Mouse (Mus musculus): ENCODE measurements at regions not wholly inside any gene's neighbourhood (a gene's known extent, or its start where the extent isn't known, plus 50 kb on each side); places are given as distances from the start of the nearest gene placed in this dataset.
"Not testable (repeated sequence)": the region's sequence is repeated elsewhere in the genome, so short reads cannot be mapped to it uniquely, and the experiment has no call there.

DNA sequence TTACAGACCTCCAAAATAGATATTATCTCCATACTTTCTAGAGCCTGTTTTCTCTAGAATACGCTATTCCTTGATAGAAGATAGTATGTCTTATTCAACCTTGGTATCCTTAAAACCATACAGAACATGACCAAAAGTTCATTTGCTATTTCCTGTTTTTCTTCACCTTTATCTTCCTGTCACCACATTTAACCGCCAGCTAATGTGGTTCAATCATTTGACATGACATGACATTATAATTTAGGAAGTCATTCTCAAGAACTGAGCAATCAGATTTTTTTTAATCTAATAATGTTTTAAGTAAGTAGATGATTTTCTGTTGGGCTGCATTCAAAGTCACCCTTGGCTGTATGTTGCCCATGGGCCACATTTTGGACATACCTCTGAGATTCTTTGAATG lies 213.3 kb downstream of the Dad1 start:
- in situ Hi-C loops (cut with MseI, MboI): no loop called here

DNA sequence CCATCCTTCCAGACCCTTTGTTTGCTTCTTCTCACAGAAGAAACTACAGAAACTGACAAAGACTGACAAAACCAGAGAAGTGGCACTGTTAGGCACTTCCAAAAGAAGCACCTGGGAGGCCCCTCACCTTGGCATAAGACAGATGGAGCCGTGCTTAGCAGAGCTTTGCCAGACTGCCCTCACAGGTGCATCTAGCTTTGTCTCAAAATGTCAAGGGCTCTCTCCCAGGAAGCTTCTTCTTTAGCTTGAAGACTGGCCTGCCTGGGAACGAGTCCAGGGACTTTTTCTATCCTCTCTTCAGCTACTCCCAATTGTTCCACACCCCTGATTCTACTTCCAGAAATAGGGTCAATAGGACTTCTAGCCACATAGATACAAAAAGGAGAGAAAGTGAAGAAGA lies 219.4 kb downstream of the Dad1 start:
- in situ Hi-C loops (cut with MseI, MboI): no loop called here

GRCm38 (mm10) chr14:54023552-54023951 lies 230.4 kb downstream of the Dad1 start:
- in situ Hi-C loops (cut with MseI, MboI): no loop called here

- in situ Hi-C loops (cut with MseI, MboI): no loop called here
Measured at GRCm38 (mm10) chr14:54021443-54021842, 232.5 kb downstream of the Dad1 start.

GRCm38 (mm10) chr14:54014628-54015027 lies 239.3 kb downstream of the Dad1 start:
- in situ Hi-C loops (cut with MseI, MboI): no loop called here

- in situ Hi-C loops (cut with MseI, MboI): no loop called here
Measured at GRCm38 (mm10) chr14:54002083-54002482, 251.8 kb downstream of the Dad1 start.

GRCm38 (mm10) chr14:54000527-54000926 lies 253.4 kb downstream of the Dad1 start:
- in situ Hi-C loops (cut with MseI, MboI): no loop called here

GRCm38 (mm10) chr14:53993427-53993826 lies 260.5 kb downstream of the Dad1 start:
- in situ Hi-C loops (cut with MseI, MboI): no loop called here

- in situ Hi-C loops (cut with MseI, MboI): no loop called here
Measured at GRCm38 (mm10) chr14:53992712-53993286, 261.1 kb downstream of the Dad1 start.

DNA sequence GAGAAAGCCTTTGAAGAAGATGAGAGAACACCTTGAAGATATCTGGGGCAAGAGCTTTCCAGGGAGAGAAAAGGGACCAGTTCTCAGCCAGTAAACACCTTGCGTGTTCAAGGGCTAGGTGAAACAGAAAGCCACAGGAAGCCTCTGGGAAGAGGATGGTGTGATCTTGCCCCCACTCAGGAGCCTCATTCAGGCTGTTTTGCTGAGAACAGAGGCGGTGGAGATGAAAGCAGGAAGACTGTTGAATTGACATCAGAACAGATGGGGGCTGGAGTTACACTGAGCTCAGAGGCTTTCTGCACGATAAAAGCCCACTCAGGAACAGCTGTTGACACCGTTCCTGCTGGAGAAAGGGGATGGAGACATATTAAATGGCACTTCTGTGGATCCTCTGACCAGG lies 262.5 kb downstream of the Dad1 start:
- in situ Hi-C loops (cut with MseI, MboI): no loop called here

- in situ Hi-C loops (cut with MseI, MboI): no loop called here
Measured at GRCm38 (mm10) chr14:53980771-53981170, 273.1 kb downstream of the Dad1 start.

DNA sequence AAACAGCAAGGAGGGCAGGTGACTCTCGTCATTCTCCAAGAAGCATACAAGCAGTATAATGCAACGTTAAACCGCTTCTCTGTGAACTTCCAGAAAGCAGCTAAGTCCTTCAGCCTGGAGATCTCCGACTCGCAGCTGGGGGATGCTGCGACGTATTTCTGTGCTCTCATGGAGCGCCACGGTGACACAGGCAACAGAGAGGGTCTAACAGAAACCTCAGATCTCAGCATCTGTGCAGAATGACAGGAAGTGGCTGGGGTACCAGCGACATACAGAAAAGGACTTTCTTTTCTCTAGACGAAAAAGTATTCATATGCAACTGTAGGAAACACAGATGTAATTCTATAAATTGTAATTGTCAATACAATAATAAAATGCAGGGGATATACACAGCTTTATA lies 292.5 kb downstream of the Dad1 start:
- in situ Hi-C loops (cut with MseI, MboI): loop anchor here in 1 of 2 experiments (10.0 kb wide), 1 partner anchor 47 kb away; no protein-coding TSS in a partner anchor

DNA sequence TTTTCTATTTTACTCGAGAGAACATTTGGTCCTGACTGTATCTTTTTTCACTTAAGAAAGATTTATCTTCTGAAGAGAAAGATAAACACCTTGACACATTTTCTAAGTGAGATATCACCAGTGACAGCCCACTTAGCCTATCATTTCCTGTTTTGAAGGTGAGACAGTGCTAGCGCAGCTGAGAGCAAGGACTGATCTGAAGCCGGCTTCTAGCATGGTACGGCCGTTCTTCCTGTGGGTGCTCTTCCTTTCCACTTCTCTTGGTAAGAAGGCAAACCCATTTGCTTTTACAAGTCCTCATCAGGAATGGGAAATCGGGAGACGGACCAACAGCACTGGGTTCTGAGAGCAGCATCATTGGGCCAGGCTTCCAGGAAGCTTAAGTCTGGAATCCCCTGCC lies 293.1 kb downstream of the Dad1 start:
- in situ Hi-C loops (cut with MseI, MboI): loop anchor here in 1 of 2 experiments (10.0 kb wide), 1 partner anchor 46 kb away; no protein-coding TSS in a partner anchor

- in situ Hi-C loops (cut with MseI, MboI): not testable (repeated sequence)
Measured at GRCm38 (mm10) chr14:53935791-53936231, 318.1 kb downstream of the Dad1 start.

DNA sequence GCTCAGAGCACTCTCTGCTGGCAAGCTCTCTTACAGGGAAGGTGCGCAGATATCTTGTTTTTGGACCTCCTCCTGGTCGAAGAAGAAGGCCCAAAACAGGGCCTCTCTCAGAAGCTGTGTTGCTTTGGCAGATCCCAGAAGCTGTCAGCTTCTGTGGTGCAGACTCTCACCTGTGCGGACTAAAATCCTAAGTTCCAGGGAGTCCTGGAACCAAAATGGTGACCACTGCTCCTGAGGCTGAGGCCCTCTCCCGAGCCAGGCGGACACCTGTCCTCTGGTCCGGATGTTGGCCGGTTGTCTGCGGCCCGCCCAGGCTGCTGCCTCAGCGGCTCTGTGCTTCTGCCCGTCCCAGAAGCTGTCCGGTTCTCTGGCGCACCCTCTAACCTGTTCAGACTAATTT lies 318.6 kb downstream of the Dad1 start:
- in situ Hi-C loops (cut with MseI, MboI): not testable (repeated sequence)

GRCm38 (mm10) chr14:53910871-53911270 lies 343.0 kb downstream of the Dad1 start:
- in situ Hi-C loops (cut with MseI, MboI): loop anchor here (5.0 to 10.0 kb wide), 2 partner anchors 54 to 56 kb away; no protein-coding TSS in a partner anchor

DNA sequence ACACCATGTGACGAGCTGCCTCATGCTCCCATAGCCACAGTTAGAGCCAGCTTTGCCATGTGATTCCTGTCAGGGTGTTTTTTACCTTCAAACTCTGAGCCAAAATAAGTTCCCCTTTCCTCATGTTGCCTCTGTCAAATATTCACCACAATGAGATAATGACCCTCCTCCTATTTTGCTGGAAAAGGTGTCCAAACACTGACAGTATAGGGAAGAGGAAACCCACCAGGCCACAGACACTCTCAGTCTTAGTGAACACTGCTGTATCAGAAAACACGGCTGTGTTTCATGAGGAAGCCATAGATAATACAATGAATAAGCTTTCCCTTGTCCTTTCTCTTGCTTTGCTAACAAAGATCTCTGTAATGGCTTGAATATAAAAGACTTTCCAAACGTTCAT lies 349.3 kb downstream of the Dad1 start:
- in situ Hi-C loops (cut with MseI, MboI): no loop called here

- in situ Hi-C loops (cut with MseI, MboI): no loop called here
Measured at GRCm38 (mm10) chr14:53901103-53901502, 352.8 kb downstream of the Dad1 start.

DNA sequence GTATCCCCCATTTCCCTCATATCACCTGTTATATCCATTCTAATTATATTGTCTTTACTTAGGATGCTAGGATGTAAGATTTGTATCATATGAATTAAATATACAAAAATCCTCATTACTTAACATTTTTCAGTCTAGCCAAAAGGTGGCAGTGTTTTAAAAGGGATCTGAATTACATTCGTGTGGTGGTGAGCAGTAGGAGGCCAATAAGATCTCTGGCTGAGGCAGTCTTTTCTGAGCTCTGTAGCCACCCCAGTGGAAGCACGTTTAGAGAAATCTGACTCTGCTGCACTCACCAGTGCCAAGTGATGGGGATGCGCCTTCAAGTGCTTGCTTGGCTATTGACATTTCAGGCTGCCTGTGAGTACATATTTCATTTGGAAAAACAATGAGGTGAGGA lies 372.6 kb downstream of the Dad1 start:
- in situ Hi-C loops (cut with MseI, MboI): loop anchor here in 1 of 2 experiments (25.0 kb wide), 1 partner anchor 281 kb away; no protein-coding TSS in a partner anchor

- in situ Hi-C loops (cut with MseI, MboI): loop anchor here in 1 of 2 experiments (25.0 kb wide), 1 partner anchor 286 kb away; no protein-coding TSS in a partner anchor
Measured at GRCm38 (mm10) chr14:53876581-53876980, 377.3 kb downstream of the Dad1 start.

DNA sequence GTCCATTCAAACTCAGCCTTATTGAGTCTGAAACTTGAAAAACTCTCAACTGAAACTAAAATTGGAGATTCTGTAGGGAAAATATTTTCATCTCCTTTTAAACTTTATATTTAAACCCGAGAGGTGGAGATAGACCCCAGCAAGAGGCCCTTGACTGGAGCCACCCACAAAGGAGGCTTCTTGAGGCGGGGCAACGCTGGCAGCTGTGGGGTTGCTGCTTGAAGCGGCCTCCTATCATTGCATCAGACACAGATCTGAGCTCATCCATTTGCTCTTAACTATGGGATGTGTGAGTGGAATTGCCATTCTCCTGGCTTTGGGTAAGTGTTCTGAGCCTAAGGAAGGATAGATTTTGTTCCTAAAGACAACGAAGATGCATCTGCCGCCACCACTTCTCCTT lies 378.2 kb downstream of the Dad1 start:
- in situ Hi-C loops (cut with MseI, MboI): loop anchor here in 1 of 2 experiments (25.0 kb wide), 1 partner anchor 287 kb away; no protein-coding TSS in a partner anchor

DNA sequence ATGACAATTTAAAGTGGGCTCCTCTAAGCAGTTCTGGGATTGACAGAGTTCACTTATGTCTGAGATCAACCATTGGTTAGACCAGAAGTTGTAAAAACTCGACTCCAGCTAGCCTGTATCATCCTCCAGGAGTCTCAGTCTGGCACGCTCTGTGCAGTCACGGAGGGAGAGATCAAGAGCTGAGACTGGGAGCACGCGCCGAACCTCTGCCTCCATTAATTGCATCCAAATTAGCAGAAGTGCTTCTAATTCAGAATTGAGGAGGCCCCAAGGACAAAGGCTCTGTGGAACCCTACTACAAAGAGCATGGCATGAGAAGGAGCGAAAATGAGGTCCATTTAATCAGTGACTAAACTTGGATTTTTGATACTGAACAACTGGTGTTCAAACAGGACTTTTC lies 406.9 kb downstream of the Dad1 start:
- in situ Hi-C loops (cut with MseI, MboI): no loop called here

GRCm38 (mm10) chr14:53845646-53846045 lies 408.3 kb downstream of the Dad1 start:
- in situ Hi-C loops (cut with MseI, MboI): no loop called here

DNA sequence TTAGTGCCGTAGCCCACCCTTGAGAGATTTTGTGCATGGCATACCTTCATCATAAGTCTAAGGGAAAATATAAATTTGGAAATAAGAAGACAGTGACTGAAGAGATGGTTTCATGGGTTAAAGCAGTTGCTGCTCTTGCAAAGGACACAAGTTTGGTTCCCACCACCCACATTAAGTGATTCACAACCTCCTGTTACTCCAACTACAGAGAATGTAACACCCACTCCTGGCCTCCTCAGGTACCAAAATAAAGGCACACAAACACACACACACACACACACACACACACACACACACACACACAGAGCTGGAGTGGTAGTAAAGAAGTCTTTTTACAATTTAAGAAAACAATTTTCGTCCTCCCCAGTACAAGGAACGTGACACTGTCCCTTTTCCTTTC lies 421.4 kb downstream of the Dad1 start:
- in situ Hi-C loops (cut with MseI, MboI): no loop called here
